Mouse (Mus musculus): ENCODE measurements at regions not wholly inside any gene's neighbourhood (a gene's known extent, or its start where the extent isn't known, plus 50 kb on each side); places are given as distances from the start of the nearest gene placed in this dataset.

DNA sequence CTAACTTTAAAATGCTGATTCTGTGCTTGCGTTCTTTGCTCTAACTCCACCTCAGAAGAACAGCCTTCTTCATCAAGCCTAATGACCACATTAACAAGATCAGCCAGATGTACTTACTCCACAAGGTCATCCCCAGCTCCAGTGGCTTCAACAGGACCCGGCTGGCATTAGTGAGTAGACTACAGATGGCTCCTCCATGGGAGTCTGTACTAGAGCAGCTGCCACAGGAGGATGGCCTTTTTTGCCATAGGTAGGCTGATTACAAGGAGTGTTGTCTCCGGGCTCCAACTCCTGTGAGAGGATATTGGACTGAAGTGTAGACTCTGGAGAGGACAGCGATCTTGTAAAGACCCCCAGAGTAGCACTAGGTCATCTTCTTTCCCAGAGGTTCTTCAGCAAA, 729.7 kb downstream of the Galc start:
- DNase-seq (ENCODE audit: low spot score) = no peak

DNA sequence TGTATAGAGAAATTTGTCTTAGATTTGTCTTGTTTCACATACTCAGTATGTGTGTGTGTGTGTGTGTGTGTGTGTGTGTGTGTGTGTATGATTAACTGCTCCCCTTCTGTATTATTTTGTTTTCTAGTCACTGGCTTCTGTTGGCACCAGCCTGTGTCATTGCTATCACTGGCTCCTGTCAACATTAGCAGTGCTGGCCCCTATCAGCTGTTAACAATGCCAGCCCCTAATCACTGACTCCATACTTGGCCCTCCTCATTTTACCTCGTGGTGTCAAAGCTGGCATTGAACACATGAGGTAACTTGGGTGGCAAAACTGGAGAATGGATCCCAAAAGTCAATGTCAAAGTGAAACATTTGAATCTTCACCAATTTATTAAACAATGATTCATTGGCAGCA, 733.3 kb downstream of the Galc start:
- no peak for DNase-seq (ENCODE audit: low spot score)

DNA sequence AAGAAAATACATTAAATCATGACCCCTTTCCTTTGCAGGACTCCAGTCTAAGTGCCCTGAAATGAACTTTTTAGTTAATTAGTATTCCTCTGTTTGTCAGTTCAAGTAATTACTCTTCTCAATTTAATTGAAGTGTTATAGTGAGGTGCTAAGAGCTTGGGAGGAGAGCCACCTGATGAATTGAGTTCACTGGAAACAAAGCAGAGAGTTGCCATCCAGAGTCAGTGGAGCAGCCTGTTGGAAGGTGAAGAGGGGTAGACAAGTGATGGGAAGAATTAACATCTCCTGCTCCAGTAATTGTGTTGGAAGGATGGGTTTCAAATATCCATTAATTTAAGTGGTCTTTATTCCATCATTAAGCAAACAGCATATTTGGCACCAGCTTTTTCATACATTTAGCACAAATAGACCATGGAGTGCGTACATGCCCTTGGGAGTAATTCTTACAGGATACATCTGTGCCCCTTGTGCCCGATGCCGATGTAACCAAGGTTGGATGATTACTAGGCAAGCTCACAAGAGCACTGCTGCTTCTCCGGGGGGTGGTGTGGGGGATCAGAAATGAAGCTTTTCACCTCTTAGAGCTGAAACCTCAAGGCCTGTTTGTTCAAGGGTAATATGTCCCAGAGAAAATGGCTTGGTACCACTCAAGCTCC, 739.3 kb downstream of the Galc start:
- no peak for DNase-seq (ENCODE audit: low spot score)

DNA sequence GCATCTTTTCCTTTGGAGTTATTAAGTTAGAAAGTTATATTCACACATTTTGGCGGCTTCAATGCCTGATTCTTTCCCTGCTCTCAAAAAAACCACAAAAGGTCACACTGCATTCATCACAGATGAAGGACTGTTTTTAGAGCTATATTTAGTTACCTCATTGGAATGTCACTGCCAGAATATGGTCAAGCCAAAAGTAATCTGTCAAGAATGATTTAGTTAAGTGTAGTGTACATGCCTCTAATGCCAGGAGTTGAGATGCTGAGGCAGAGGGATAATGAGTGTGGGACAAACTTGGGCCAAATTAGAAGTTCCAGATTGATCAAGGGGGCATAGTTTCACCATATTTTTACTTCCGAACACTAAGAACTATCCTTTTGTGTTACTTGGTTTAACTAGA, 741.7 kb downstream of the Galc start:
- DNase-seq (ENCODE audit: low spot score) = no peak

DNA sequence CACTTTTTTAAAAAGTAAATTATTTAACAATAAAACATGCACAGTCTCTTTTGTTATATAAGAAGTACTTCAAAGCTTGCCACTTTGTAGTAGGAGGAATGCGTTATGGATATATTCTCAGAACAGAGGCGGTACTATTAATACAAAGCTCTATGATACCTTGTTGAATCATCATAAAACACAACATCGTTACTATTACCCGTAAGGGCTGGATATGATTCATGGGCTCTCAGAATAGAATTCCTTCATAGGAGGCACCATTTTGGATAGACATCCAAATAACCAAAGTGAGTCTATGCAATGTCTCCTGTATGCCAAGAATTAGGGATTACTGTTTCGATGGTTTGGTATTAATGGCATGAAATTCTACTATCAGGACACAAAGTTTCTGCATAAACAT, 743.5 kb downstream of the Galc start:
- no peak for DNase-seq (ENCODE audit: low spot score)

DNA sequence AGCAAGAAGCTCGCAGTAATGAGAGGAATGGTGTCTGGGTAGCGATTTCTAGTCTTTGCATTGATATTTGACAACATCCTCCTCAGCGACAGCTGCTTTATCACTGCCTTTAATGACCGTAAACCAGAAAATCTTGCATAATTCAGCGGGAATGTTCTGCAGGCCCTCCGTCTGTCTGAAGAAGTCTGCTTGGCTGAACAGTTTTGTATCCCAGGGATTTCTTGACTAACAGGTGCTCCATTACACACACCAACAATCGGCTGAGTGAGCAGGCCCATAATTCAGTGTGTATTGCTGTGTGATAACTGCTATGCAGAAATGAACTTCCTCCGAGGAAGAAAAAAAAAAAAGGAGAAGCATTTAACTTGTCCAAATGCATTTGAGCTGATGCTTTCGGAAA, 747.4 kb downstream of the Galc start:
- peak; percentile 6 for DNase-seq (ENCODE audit: low spot score)

DNA sequence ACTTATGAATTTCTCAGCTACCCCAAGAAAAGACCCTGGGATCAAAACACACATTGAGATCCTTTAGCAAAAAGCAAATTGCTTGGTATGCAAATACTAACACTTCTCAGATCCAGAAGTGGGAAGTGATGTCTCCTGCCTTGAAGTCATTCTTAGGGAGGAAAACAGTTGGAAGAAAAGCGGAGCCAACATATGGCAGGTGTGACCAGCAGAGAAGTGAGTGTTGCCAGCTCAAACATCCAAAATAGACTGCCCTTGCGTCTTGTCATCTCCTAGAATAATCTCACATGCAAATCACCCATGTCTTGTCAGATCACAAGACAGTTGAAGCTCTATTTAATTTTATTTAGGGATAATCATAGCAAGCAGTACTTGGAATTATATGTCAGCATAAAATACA, 757.8 kb downstream of the Galc start:
- no peak for DNase-seq (ENCODE audit: low spot score)

DNA sequence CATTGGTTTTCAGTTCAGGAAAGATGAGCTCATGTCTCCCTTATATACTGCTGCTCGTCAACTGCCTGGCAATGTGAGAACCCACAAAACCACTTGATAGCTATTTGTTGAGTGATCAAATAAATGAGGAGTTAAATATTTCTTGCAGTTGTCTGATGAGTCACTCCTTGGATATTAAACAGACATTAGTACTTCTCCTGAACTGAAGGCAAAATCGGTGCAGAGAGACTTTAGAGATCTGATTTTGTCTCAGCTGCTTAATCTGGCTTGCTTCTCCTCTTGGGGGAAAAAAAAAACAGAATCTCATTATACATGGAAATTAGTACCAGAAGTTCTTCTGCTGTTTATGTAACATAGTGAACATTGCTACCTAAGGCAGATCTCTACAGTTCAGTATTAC, 775.7 kb downstream of the Galc start:
- DNase-seq (ENCODE audit: low spot score) = no peak

DNA sequence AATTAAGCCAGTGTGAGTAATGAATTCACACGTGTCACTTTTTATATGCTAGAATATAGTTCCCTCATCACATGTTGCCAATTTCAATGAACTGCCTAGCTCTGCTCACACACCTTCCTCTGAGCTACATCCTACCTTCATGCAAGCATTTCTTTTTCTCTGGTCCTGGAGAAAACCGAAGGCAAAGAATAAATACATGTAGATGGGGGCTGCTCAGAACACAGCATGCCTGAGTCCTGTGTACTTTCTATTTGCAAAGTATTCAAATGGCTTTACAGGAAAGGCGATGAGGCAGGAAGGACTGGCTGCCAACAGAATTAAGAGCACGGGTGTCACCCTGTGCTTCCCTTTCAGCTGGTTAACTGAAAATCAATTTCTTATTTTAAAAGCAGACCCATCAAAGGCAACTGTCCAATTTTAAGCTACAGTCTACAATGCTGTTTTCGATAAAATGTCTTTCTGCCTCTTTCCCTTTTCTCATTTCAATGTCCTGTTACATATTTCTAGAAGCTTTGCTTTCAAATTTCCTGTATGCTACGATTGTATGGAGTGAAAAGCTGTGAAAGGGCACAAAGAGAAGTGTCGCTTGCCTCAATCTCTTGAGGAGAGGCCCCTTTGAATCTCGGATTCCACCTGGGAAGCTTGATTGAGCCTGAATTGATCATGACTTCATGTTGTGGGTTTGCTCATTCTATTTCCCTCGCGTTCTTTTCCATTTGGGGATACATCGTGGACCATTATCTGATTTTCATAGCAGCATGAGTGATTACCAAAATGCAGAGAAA, 782.6 kb downstream of the Galc start:
- DNase-seq (ENCODE audit: low spot score) = no peak

DNA sequence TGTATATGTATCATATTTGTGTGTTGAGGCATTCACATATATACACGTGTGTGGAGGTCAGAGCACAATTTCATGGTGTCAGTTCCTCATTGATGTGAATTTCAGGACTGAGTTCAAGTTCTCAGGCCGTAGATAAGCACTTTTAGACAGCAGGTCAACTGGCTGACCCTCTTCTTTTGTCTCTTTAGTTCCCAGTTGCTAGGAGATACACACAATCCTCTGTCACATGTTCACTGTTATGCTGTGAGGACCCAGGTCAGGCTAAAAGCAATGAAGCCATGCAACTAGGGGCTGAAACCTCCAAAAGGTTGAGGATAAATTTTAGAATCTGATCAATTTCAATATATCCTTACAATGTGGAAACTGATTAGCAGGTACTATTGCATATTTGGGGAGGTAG, 783.5 kb downstream of the Galc start:
- peak; percentile 65 for DNase-seq (ENCODE audit: low spot score)

DNA sequence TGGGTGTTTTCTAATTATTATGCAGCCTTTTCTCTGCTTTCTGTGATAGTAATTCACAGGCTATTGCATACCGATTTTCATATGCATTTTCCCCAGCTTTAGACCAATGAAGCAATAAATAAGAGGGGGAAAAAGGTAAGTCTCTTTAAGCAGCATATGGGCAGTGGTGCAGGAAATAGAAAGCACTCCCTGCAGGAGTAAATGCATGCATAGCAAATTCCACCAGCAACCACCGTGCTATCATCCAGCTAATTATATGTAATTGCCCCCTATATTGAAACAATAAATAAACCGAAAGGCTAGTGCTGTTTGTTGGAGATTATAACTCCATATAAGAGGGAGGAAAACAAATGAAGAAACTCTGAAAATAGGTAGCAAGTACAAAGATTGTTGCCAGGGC, 790.1 kb downstream of the Galc start:
- DNase-seq (ENCODE audit: low spot score) = no peak

DNA sequence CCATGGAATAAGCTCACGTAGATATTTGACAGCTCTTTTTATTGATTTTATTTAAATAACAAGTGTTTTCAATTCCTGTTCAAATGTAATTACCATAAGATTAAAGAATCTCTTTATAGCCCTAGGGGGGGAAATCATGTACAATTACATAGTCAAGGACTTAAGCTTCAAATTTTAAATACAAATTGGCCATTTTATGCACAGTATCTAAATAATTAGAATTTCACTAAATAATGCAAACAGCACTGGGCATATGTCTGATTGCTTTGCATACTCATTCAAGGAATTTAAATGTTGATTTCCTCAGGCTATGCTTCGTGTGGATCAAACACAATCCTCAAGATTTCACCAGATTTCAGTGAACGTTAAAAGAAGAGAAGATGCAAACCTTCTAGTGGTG, 823.1 kb downstream of the Galc start:
- DNase-seq (ENCODE audit: low spot score) = no peak

DNA sequence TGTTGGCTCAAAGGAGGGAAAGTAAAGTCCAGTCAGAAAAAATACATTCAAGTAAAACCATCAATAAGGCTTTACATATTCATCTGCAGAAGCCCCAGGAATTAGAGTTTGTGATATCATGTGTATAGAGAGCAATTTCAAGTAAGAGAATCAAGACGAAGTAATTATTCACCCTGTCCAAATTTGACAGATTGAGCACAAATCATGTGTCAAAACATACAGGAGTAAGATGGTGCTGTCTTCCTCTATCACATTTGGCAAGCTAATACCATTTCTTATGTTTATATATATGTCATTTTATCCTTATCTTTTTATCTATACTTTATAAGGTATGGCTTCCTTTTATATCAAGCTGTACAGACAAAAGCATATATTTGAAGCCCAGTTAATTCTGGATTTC, 825.2 kb downstream of the Galc start:
- no peak for DNase-seq (ENCODE audit: low spot score)

DNA sequence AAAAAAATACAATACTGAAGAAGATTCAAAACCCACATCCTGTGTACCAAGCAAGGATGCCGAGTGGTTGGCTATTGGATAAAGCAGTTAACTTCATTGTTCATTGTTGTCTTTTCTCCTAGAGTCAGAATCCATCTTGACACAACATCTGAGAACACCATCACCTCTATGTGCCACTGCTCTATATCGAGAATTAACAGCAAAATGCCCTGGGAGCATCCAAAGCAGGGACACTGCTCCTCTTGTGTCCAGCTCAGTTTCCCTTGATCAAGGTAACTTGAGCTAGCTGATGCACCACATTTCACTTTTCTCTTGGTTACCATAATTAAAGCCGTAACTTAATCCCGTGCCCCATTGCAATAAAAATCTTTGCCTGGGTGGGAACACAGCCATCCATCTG, 826.6 kb downstream of the Galc start:
- DNase-seq (ENCODE audit: low spot score) = no peak

DNA sequence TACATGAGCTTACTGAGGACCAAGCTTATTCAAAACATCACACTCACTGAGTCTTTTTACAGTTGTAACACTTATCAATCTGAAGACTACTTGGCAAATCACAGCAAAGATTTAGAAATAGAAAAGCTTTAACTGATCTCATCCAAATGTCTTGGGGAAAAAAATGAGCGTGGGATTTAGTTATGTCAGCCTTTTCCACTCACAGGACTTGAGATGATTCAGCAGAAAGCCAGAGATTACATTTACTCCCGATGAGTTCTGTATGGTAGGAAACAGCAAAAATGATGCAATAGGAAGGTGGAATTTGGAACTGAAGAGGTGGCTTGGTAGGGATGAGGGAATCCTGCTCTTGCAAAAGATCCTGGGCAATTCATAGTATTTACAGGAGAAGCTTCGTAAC, 831.0 kb downstream of the Galc start:
- DNase-seq (ENCODE audit: low spot score) = no peak

DNA sequence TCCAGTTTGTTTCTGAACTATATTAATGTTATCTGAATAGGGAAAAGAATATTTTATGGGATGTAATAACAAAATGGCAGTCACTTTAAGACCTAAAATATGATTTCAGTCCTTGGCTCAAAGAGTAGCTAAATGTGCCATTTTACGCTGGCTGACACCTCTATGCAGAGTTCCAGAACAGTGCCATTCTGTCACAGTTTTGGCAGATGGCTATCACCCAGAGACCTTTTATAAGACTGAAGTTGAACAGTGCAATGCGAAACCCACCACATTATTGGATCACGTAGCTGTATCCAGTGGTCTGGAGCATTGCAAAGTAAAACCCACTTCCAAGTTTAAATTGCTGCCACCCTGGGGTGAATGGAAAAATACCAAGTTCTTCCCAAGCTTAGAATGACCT, 834.5 kb downstream of the Galc start:
- DNase-seq (ENCODE audit: low spot score) = no peak

DNA sequence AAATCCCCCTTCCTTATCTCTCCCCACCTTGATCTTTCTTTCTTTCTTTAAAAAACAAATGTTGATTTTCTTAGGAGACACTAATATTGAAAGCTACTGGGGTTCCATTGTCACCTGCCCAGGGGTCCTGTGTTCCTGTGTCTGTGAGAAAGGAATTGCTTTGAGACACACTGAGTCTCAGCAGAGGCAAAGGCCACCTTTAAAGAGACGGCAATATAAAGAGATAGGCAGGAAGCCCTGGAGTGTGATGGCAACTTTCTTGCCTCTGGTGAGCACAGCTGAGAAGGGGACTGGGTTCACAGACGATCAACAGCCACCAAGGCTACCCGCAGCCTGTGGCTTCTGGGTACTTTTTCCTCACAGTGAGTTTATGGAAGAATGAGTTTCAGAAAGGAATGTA, 855.8 kb downstream of the Galc start:
- no peak for DNase-seq (ENCODE audit: low spot score)

DNA sequence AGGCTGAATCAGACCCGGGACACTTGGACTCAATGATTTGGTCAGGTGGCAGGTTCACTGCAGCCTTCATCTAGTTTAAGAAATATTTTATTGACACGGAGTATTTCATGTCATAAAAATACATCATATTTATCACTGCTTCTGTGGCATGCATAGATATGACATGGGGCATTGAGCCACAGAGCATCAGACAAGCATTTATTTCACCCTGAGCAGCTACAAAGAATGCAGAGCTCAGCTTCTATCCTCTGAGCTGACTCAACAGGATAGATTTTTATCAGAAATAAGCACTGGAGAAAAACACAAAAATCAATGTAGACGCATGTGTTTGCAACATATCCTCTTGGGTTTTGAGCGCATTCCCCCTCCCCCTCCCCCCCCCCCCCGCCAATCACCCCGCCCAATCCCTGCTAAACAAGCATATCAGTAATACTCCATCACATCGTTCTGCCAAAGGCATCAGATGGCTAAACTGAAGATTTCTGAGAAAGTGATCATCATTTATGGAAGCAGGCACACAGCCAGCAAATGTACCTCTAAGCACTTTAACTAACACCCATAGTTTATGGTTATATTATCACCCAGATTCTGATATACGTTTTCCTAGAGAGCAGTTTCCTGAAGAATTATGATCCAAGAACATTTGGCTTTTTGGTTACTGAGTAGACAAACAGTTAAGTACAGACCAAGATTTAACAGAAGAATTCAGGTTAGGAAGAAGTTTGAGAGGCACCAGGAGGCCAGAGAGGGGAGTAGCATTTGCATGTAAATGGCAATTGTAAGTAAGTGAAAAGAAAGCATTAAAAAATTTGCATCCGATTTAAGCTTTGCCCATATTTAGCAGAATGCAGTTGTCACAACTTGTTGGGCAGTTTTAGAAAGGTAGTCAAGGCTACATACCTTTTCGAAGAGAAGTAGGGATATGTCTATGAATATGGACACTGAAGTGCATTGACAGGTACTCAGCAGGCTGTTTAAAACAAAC, 856.6 kb downstream of the Galc start:
- DNase-seq (ENCODE audit: low spot score) = no peak

DNA sequence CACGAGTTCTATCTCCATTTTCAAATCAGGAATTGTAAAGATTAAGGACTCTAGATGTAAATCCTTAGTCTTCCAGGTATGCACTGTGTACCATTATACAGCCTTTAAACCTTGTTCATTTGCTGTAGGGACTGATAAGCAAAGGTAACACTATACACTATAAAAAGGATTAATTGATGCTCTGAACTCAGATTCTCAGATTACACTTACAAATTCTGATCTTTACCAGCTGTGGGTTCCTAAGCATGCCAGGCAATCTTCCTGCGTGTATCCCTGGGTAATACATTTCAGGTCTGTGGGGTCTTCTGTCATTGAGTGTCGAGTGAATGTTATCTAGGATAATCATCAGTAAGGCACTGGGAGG, 860.7 kb downstream of the Galc start:
- no peak for DNase-seq (ENCODE audit: low spot score)

DNA sequence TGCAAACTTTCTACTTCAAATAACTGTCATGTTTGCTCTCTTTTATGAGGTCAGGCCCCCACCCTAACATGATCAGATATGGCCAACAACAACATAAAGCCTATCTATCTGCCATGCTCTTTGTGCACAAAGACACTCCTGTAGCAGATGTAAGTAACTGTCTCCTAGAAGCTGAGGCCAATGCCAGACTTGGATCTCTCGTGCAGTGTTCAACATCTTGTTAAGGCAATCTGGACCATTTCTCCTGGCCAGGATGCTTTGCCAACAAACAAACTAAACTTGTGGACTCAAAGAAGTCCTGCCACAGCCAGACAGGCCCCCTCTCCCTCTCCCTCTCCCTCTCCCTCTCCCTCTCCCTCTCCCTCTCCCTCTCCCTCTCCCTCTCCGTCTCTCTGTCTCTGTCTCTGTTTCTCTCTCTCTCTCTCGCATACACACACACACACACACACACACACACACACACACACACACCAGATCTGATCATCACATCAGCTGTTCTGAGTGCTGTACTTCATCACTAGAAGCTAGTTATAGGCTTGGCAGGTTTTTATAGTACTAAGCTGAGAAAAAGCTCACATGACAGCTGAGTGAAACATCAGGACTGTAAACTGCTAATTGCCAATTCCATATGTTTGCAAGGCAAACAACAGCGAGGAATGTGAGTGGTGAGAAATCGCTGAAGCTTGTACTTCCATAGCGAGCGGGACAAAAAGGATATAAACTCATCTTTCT, 861.2 kb downstream of the Galc start:
- DNase-seq (ENCODE audit: low spot score) = no peak

DNA sequence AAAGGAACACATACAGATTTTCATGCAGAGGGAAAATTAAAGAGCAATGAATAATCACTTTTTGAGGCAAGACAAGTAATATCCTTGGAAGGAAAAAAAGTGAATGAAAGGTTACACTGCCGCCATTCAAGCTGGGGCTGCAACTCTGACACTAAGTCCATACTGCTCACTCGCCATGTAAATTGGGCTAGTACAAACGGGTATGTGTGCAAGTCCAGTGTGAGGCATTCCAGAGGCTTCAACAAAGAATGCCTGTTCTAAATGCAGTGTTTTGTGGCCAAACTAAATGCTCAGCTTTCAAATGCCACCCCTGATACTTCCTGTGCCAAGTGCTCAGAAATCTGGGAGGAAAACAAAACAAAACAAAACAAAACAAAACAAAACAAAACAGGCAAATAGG, 897.5 kb downstream of the Galc start:
- no peak for DNase-seq (ENCODE audit: low spot score)

DNA sequence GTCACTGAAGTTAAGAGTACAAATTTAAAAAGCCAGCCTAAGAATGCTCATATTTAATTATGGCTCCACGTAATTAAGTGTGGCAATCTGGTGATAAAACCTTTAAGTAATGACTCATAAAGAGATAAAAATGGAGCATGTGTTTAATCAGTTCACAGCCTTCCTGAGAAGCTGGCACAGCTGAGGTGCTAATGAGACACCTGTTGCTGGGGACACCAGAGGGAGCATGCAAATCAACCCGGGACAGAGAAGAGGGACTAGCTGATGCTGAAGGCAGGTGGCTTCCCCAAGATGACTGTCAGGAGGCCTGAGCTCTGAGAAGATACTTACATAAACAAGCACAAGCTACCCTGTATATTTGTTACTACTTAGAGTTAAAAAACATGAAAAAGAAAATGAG, 898.6 kb downstream of the Galc start:
- DNase-seq (ENCODE audit: low spot score) = no peak

All from embryo, embryonic 10 days (tissue).